Mouse (Mus musculus) heart, adult 18-20 months (tissue): ENCODE data around the gene Bgn. TPM values are rescaled to one million over a fixed set of nuclear protein-coding genes. Genes with fewer than 3 reads are reported as not detected.
A peak's percentile ranks its signal among the peaks of the same experiment; 100 is the strongest.

Source experiments
- DNase-seq, 2 experiments: peaks; one replicate each; pipeline ENCODE4 v3.0.0; 2021 to 2022; ENCODE audit warnings: mixed read lengths in 1 of 2
- long read RNA-seq, 2 experiments: library from polyadenylated mRNA; stranded (forward); transcript quantifications; one replicate each; pipeline ENCODE4 v2.0.0; 2021
- total RNA-seq, 2 experiments: library from RNA; stranded (reverse); gene quantifications; 2 replicates each; pipeline ENCODE4 v1.2.3; 2021

The Bgn gene
- total RNA-seq, result 100 to 1,000 TPM; 174 to 186 TPM
- long read RNA-seq, experiment 1, transcript Bgn-201 (8 exons, 2,419 nt), result major isoform, 64 of 81 reads
- long read RNA-seq, experiment 1, partial matches to known transcripts, result 13 of 81 reads
- long read RNA-seq, experiment 1, other reads (novel, unspliced or antisense), result 4 of 81 reads
- long read RNA-seq, experiment 2, transcript Bgn-201 (8 exons, 2,419 nt), result major isoform, 33 of 50 reads
- long read RNA-seq, experiment 2, partial matches to known transcripts, result 16 of 50 reads
- long read RNA-seq, experiment 2, other reads (novel, unspliced or antisense), result 1 of 50 reads

DNA sequence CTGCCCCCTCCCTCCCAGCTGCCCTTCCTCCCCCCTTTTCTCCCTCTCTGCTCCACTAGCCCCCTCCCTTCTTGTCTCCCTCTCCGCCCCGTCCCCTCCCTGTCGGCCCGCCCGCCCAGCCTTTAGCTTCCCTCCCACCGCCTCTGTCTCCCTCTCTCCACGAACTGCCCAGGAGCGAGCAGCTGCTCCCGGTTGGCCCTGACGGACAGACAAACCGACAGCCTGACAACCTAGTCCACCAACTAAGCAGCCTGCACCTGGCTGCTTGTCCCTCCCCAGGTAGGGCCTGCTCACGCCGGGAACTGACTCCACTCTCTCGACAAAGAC is at the start of gene Bgn:
Bgn (plus strand) TSS at position 119 of the 327 bp plus-strand sequence.
- peak; percentile 49 to 56 for DNase-seq

DNA sequence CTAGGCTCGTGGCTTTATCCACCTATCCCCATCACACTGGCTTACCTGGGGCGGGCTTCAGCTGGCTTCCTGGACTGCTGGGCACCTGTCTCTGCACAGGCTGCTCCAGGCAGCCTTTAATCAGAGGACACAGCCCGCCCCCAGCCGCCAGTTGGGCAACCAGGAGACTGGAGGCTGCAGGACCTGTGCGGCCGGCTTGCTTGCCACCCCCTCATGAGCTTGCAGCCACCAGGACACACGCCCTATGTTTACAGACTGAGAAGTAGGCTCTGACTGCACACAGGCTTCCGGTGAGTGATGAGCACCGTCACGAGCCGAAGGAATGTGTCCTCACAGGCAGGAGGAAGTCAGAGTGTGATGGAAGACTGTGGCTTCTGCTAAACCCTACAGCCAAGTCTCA is 48.1 kb upstream of the Bgn start, which contains the start of gene Trex2:
Trex2 (minus strand) TSS at position 93 of the 400 bp plus-strand sequence.
- DNase-seq, result no peak

DNA sequence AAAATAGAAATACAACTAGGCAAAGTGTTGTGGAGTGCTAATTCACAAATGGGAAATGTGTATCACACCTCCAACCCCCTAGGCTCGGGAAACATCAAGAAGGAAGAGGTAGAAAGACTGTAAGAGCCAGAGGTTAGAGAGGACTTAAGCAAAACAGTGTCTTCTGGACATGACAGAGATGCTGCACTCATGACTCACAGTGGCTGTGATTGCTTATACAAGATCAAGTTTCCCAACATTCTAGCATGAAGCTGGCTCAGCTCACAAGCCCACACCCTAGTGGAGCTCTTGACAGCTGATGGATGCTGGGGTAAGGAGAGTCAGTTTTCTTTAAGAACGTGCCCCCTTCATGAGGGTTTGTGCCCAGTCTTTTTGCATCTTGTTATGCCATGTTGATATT is 42.0 kb upstream of the Bgn start:
- no peak for DNase-seq

DNA sequence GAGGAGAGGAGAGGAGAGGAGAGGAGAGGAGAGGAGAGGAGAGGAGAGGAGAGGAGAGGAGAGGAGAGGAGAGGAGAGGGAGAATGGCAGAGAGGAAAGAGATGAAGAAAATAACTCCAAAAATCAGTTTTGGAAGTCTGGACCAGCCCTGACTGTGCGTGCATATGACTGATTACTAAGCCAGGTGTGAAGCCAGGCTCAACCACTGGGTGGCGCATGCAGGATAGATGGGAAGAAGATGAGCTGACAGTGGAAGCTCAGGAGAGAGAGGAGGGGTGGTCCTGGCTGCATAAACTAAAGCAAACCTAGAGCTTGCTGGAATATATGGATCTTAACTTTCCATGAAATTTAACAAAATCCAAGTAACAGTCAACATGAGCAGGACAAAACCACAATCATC is 31.5 kb upstream of the Bgn start:
- peak; percentile 45 to 87 for DNase-seq

DNA sequence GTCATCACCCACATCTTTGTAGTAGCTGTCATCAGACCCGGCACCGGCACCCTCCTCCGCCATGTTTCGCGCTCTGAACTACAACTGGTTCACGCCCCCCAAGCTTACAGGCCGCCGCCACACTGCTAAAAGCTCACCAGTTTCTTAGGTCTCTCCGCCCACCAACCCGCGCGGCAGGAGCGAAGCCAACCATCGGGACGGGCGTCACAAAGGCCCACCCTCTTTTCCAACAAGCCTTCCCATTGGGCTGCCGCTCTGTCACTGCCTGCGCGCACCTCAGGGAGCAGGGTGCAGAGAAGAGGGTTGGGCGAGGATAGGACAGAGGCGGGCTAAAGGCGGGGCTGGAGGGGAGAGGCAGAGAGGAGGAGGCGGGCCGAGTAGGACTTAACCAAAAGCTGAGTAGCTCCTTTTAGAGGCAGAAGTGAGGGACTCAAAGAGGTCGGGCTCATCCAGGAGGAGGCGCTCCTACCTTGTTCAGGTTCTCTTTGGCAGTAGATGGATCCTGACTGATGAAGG is 24.5 kb upstream of the Bgn start, which contains the start of gene Haus7:
Haus7 (minus strand) TSS at position 168 of the 516 bp plus-strand sequence.
- DNase-seq, result peak; percentile 89 to 97

DNA sequence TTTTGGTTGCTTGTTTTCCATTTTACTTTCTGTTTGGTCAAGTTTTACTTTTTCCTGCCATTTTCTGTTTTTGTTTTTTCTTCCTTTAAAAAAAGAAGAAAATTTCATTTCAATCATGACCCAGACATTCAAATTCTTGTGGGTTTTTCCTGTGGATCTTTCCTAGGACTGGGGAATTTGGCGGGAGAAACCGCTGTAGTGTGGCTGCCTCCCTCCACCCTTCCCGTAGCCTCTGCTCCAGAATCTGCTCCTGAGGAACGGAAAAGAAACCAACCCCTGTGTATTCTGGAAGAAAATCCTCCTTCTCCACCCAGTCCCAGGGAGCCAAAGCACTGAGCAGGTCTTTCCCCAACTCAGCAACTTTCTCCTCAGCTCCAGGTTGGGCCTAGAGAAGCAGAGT is 22.6 kb upstream of the Bgn start:
- no peak for DNase-seq

DNA sequence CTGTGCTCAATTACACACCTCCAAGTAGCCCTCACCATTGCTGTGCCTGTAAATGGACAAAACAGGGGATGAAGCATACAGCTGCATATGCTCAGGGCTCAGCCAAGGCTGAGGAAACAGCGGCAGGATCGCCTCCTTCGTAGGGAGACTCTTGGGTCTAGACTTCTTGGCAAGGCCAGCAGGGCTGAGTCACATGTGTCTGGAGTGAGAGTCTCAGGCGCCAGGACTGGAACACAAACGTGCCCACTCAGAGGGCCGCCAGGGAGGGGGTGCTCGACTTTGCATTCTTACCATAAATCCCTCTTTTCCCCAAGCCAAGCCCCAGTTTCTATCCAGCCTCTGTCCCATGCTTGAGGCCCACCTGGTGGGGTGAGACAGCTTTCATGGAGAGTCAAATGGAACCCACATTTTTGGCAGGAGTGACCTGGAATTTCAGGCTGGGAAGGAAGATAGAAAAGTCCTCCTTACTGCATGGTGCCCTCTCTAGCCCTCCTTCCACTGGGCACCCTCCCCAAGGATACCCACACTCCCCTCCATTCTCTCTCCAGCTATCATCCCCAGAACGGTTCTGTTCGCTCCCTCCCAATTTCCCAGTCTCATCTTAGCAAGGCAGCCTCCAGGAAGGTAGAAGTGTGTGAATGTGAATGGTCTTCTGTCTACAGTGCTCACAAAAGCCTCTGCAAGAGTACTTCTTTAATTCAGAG is 17.8 kb upstream of the Bgn start:
- DNase-seq, result peak; percentile 67 to 79

DNA sequence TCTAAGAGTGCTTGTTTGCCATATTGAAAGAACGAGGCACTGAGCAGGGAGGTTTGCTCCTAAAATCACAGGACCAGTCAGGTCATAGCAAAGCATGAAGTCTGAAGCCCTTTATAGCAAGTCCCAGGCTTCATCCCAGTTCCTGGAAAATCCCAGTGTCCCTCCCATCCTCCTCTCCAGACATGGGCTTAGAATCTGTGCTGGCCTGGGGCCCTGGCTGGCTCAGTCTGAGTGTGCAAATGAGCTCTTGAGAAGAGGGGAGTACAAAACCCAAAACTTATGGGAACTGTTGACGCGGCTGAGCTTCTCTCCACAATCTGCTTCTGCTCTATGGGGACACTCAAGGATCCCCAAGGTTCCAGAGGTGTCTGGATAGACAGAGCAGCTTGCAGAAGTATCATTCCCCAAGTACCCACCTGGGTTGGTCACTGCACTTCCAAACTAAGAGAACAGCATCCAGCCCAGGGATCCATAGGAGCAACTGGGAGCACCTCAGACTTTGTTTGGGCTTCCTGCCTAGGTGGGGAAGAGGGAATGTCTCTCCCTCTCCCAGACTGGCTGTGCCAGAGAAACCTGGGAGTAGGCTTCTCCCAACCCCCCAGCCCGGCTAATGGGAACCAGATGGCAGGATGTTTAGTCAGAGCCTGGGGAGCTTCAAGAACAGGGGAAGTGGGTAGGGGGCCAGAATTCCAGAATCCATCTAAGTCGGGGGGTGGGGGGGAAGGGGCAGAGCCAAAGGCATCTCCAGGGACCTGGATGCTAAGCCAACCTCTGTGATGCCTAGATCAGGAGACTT is 15.8 kb upstream of the Bgn start:
- DNase-seq, result peak; percentile 62 to 67

- DNase-seq, result peak in 1 of 2 experiments; percentile 31
Measured at GRCm38 (mm10) chrX:73468330-73468729, 15.1 kb upstream of the Bgn start.

GRCm38 (mm10) chrX:73468752-73469151 is 14.7 kb upstream of the Bgn start:
- no peak for DNase-seq

DNA sequence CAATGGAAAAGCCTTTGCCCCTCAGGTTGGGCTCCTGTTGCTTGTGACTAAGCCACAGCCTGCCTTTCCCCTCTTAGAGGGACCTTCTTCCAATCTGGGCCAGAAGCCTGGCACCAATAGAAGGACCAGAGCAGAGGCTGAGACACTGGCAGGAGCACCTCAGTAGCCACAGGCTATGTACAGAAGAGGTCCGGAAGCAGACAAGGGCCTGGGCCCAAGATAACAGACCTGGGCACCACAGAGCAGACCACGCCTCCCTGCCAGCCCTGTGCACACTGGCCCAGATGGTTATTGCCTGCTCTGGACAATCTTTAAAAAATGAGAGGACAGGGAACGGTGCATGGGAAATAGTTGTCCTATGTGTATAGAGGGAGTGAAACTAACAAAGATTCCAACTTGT is 11.6 kb upstream of the Bgn start:
- no peak for DNase-seq

DNA sequence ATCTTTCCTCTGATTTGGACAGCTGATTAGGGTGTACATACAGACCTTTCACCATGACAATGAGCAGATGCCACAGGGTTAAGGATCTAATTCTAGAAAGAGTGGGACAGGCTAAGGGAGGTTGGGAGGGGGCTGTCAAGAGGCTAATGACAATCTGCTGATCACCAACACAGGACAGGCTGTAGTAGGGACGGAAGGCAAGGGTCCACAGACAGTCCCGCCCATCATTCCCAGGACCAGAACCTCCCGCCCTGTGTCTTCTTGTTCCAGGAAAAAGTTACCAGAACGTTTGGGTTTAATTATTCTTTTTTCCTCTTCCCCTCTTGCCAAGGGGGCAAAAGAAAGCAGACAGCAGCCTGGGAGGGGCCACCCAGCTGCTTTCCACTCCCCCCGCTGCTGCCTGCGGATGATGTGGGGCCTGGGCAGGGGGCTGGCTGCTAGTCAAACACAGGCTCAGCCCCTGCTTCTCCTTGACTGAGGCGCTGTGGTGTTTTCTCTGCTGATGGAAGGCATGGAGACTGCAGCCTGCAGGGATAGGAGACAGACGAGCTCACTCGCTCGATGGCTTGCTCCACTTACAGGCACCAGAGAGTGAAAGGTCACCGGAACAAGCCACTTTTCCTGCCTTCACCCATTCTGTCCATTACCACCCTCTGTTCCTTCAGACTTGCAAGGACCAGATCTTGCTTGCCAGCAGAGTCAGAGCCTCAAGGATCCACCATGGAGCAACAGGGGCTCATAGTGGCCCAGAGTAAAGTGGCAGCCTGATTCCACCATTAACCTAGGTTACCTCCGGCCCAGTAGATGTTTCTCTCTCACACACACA is 8.8 kb upstream of the Bgn start:
- DNase-seq, result no peak

GRCm38 (mm10) chrX:73475658-73476256 is 7.6 kb upstream of the Bgn start:
- no peak for DNase-seq

GRCm38 (mm10) chrX:73476621-73477020 is 6.8 kb upstream of the Bgn start:
- DNase-seq, result peak; percentile 73 to 88

- DNase-seq, result no peak
Measured at GRCm38 (mm10) chrX:73477500-73477899, 5.9 kb upstream of the Bgn start.

DNA sequence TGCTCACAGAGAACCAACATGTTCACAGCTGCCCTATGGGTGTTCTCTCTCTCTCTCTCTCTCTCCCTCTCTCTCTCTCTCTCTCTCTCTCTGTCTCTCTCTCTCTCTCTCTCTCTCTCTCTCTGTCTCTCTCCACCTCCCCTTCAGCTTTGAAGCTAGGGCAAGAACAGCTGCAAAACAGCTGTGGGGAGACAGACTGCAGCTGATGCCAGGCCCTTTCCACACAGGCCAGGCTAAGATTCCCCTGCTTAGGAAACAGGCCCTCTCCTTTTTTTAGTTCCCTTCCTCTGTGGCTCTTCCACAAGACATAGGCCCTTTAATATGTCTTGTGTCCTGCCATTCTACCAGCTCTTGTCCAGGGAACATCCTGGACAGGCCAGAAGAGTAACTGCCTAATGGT is 3.7 kb upstream of the Bgn start:
- DNase-seq, result peak in 1 of 2 experiments; percentile 53

GRCm38 (mm10) chrX:73480334-73480733 is 3.1 kb upstream of the Bgn start:
- DNase-seq, result peak; percentile 32 to 57

- no peak for DNase-seq
Measured at GRCm38 (mm10) chrX:73482643-73483483, 539 bp upstream of the Bgn start.

GRCm38 (mm10) chrX:73484076-73484475 is 674 bp downstream of the Bgn start:
- DNase-seq, result no peak

DNA sequence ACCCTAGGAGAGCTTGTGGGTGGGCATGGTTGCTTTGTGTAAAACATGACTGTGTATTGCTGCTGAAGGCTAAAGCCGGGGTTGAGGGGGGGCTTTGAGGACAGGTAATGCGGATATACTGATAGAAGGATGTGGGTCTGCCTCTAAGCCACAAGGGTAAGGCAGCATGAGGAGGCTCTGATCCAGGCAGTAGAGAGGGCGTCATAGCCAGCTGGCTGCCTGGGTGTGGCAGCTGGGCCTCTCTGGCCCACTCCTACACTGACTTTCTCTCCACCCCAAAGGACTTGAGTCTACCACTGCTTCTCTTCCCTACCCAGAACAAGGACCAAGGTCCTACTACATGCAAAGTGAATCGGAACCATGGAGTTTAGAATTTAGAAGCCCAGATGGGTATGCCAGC is 1.5 kb downstream of the Bgn start:
- no peak for DNase-seq
